Mouse (Mus musculus) midbrain, postnatal 0 days (tissue): ENCODE measurements around the gene Prkce. TPM values are rescaled to one million over a fixed set of nuclear protein-coding genes. Genes with fewer than 3 reads are reported as not detected.
A peak's percentile ranks its signal among the peaks of the same experiment; 100 is the strongest.

Experiments
- ATAC-seq: fragments of 200-750 bp; cut with Nextera tagmentation; 2 replicates; pipeline ENCODE4 v1.8.0; 2017; ENCODE audit warnings: moderate number of reproducible peaks, mild to moderate bottlenecking, moderate TSS enrichment, moderate library complexity; ENCODE audit not compliant: low FRiP score
- DNase-seq: peaks from one replicate; pipeline ENCODE4 v3.0.0-alpha.2; 2015; ENCODE audit warnings: low spot score
- H3K27ac ChIP-seq: fragments of 300-500 bp; sonication (generic); 2 replicates; pipeline ENCODE4 v1.5.1; 2014; ENCODE audit warnings: low read depth, mild to moderate bottlenecking, low read length, mixed read lengths
- H3K27me3 ChIP-seq: fragments of 300-500 bp; sonication (generic); 2 replicates; pipeline ENCODE4 v1.6.1; 2014; ENCODE audit warnings: low read length, control low read depth, mixed read lengths; ENCODE audit not compliant: insufficient read depth
- H3K36me3 ChIP-seq: fragments of 300-500 bp; sonication (generic); 2 replicates; pipeline ENCODE4 v1.6.1; 2014; ENCODE audit warnings: low read length, control low read depth, mixed read lengths; ENCODE audit not compliant: insufficient read depth
- H3K4me1 ChIP-seq: fragments of 300-500 bp; sonication (generic); 2 replicates; pipeline ENCODE4 v1.6.1; 2014; ENCODE audit warnings: mild to moderate bottlenecking, control low read depth, antibody characterized with exemption, low read length, mixed read lengths; ENCODE audit not compliant: insufficient read depth
- H3K4me2 ChIP-seq: fragments of 300-500 bp; sonication (generic); 2 replicates; pipeline ENCODE4 v1.6.1; 2014; ENCODE audit warnings: low read depth, mild to moderate bottlenecking, low read length, mixed read lengths; ENCODE audit not compliant: poor library complexity, severe bottlenecking
- H3K4me3 ChIP-seq: fragments of 300-500 bp; sonication (generic); 2 replicates; pipeline ENCODE4 v1.5.1; 2014; ENCODE audit warnings: low read depth, mild to moderate bottlenecking, low read length, moderate library complexity
- H3K9ac ChIP-seq: fragments of 300-500 bp; sonication (generic); replicated peaks from 2 replicates; pipeline ENCODE4 v1.6.1; 2014; ENCODE audit warnings: mild to moderate bottlenecking, low read length, moderate library complexity, mixed read lengths; ENCODE audit not compliant: poor library complexity, severe bottlenecking
- H3K9me3 ChIP-seq: fragments of 300-500 bp; sonication (generic); 2 replicates; pipeline ENCODE4 v1.6.1; 2016; ENCODE audit warnings: low read length, control low read depth
- CTCF ChIP-seq: IDR thresholded peaks from 2 replicates; pipeline ENCODE4 v1.5.1; 2016; ENCODE audit warnings: antibody characterized with exemption, mild to moderate bottlenecking
- WGBS: fragments of 180-500 bp; shearing (Covaris S2); extraction: QIAGEN DNeasy Blood & Tissue Kit; methylation state at CpG from one replicate; pipeline ENCODE4 v1.1.7; 2014; 5-methylcytosine and 5-hydroxymethylcytosine counted together
- polyA plus RNA-seq: library from polyadenylated mRNA; unstranded; fragments of >200 nt; fragmentation: Nextera tagmentation; extraction: Ambion mirVana; gene quantifications from 2 replicates; pipeline ENCODE4 v1.2.1, GENCODE M21; 2015
- total RNA-seq: library from RNA; depleted of rRNA; stranded (reverse); fragments of >200 nt; gene quantifications from 2 replicates; pipeline ENCODE4 v1.2.3, GENCODE M21; 2014

Prkce gene
- total and polyA plus RNA-seq, 2 experiments from 2014 or later = 61.0 to 64.5 TPM

DNA sequence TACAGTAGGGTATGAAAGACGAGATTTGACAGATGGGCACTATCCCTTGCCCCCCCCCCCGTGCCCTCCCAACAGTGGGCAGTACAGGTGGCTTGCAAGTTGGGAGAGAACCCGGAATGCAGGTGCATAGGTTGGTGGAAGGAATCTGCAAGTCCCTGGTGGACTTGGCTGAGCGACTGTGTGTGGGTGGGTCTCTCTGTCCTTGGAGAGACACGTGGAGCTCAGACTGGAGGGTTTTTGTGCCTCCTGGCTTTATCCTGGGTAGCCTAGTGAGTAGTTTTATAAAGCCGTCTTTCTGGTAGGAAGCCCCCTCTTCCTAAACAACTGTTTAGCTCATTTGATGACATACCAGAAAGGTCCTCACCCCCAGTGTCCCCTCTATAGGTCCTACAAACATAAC, 1.5 kb downstream of the Prkce start:
- Histone ChIP-seq H3K4me3 (peak overlapping the region; percentile 76), H3K27ac (no peak overlapping the region), H3K9me3 (no peaks in the 10 kb centered on the region), H3K4me1 (peaks cover 7% of the 10 kb centered on the region), H3K9ac (peak overlapping the region; percentile 77; the same call in 1 of the 2 replicates), H3K36me3 (no peaks in the 10 kb centered on the region), H3K4me2 (peak overlapping the region; percentile 97), H3K27me3 (no peaks in the 10 kb centered on the region)
- ATAC-seq (no peak), DNase-seq (no peak)
- 12% methylated on average over 6 of the region's 6 CpGs for WGBS
- TF ChIP-seq CTCF = no peak

- Histone ChIP-seq H3K9me3 (no peaks in the 10 kb centered on the region), H3K4me3 (peak overlapping the region; percentile 76), H3K27ac (no peak overlapping the region), H3K36me3 (no peaks in the 10 kb centered on the region), H3K9ac (no peak overlapping the region; the same call in 1 of the 2 replicates), H3K4me2 (peak overlapping the region; percentile 97), H3K27me3 (no peaks in the 10 kb centered on the region), H3K4me1 (peaks cover 7% of the 10 kb centered on the region)
- ATAC-seq = no peak
- 43% methylated on average over 9 of the region's 9 CpGs for WGBS
- TF ChIP-seq CTCF = no peak
- DNase-seq = no peak
These were observed 2.8 kb downstream of the Prkce start for GRCm38 (mm10) chr17:86170164-86170958.

GRCm38 (mm10) chr17:86175516-86175915, 7.9 kb downstream of the Prkce start:
- Histone ChIP-seq H3K27me3 (no peaks in the 10 kb centered on the region), H3K9me3 (no peaks in the 10 kb centered on the region), H3K27ac (no peak overlapping the region), H3K4me1 (peaks cover 6% of the 10 kb centered on the region), H3K9ac (no peak overlapping the region), H3K4me2 (no peak overlapping the region), H3K4me3 (no peak overlapping the region), H3K36me3 (no peaks in the 10 kb centered on the region)
- no peak for TF ChIP-seq CTCF
- DNase-seq (no peak), ATAC-seq (no peak)
- WGBS = 62% methylated on average over 9 of the region's 9 CpGs

DNA sequence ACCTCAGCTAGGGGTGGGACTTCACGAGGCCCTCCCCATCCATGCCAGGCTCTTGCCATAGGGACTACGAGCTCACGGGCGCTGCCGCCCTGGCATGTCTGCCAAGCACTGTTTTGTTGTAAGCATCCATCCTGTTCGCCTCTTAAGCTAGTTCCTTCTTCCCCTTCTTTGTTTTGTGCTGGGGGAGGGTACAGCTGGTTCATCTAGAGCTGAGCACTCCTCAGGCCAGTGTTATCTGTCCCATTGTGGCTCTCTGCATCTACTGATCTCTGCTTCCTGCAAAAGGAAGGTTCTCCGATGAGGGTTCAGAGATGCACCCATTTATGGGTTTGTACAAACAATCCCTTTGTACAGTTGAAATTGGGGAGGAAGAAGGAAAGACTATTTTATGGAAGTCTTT, 9.1 kb downstream of the Prkce start:
- Histone ChIP-seq H3K4me3 (no peak overlapping the region), H3K27ac (no peak overlapping the region), H3K4me1 (no peaks in the 10 kb centered on the region; the same call in 1 of the 2 replicates), H3K36me3 (no peaks in the 10 kb centered on the region), H3K9ac (no peak overlapping the region), H3K27me3 (no peaks in the 10 kb centered on the region), H3K9me3 (no peaks in the 10 kb centered on the region), H3K4me2 (no peak overlapping the region)
- TF ChIP-seq CTCF = no peak
- WGBS = 79% methylated on average over 7 of the region's 7 CpGs
- ATAC-seq = no peak
- DNase-seq = no peak

- Histone ChIP-seq H3K9ac (no peak overlapping the region), H3K4me2 (no peak overlapping the region), H3K27ac (no peak overlapping the region), H3K4me1 (peaks cover 3% of the 10 kb centered on the region; the same call in 1 of the 2 replicates), H3K36me3 (no peaks in the 10 kb centered on the region), H3K4me3 (no peak overlapping the region), H3K27me3 (no peaks in the 10 kb centered on the region), H3K9me3 (no peaks in the 10 kb centered on the region)
- 25% methylated on average over 2 of the region's 2 CpGs for WGBS
- TF ChIP-seq CTCF = no peak
- DNase-seq = no peak
- no peak for ATAC-seq
These were observed 16.2 kb downstream of the Prkce start for GRCm38 (mm10) chr17:86183788-86184187.

DNA sequence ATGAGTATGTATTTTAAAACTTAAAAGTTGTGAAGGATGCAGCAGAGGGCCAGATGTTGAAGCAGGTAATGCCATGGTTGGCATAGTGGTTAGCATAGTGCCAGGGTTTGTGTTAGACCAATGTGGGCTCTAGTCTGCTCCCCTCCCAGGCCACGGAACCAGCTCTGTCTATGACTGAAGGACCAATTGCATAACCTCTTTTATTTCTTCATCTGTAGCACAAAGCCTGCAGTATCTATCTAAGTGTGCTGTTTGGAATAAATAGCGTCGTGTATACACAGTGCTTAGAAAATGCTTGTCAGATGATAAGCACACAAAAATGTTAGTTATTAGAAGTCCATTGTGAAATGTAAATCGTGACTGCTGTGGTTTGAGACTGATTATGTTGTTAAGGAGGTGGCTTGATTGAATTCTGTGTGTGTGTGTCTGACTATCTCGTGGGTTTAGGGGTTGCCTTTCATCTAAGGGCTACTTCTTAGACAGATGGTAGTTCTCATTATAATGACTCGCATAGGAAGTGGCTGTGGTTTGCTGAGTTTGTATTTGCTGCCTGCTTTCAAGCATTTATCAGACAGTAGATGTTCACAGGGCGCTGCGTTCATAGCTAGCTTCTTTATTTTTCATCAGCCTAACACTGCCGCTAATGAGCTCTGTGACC, 17.1 kb downstream of the Prkce start:
- DNase-seq (no peak), ATAC-seq (no peak)
- Histone ChIP-seq H3K4me2 (no peak overlapping the region), H3K36me3 (no peaks in the 10 kb centered on the region), H3K9ac (no peak overlapping the region), H3K9me3 (no peaks in the 10 kb centered on the region), H3K4me3 (no peak overlapping the region), H3K27me3 (no peaks in the 10 kb centered on the region), H3K4me1 (peaks cover 3% of the 10 kb centered on the region; the same call in 1 of the 2 replicates), H3K27ac (no peak overlapping the region)
- 51% methylated on average over 9 of the region's 9 CpGs for WGBS
- no peak for TF ChIP-seq CTCF
